Mouse (Mus musculus) hindbrain, postnatal 0 days (tissue): ENCODE data around the gene Frmd8. TPM values are rescaled to one million over a fixed set of nuclear protein-coding genes. Genes with fewer than 3 reads are reported as not detected.

ENCODE experiments used
- ATAC-seq: fragments of 200-750 bp; cut with Nextera tagmentation; 2 replicates; pipeline ENCODE4 v1.8.0; 2017; ENCODE audit warnings: mild to moderate bottlenecking, moderate TSS enrichment, moderate library complexity
- DNase-seq: peaks from one replicate; pipeline ENCODE4 v3.0.0-alpha.2; 2015; ENCODE audit warnings: low spot score
- H3K27ac ChIP-seq: fragments of 300-500 bp; sonication (generic); 2 replicates; pipeline ENCODE4 v1.5.1; 2014; ENCODE audit warnings: mild to moderate bottlenecking
- H3K27me3 ChIP-seq: fragments of 300-500 bp; sonication (generic); 2 replicates; pipeline ENCODE4 v1.6.1; 2014; ENCODE audit warnings: low read length, mixed read lengths; ENCODE audit not compliant: insufficient read depth
- H3K36me3 ChIP-seq: fragments of 300-500 bp; sonication (generic); 2 replicates; pipeline ENCODE4 v1.6.1; 2014; ENCODE audit warnings: low read length, mixed read lengths; ENCODE audit not compliant: insufficient read depth
- H3K4me1 ChIP-seq: fragments of 300-500 bp; sonication (generic); 2 replicates; pipeline ENCODE4 v1.6.1; 2014; ENCODE audit warnings: antibody characterized with exemption, low read length, mixed read lengths; ENCODE audit not compliant: insufficient read depth
- H3K4me2 ChIP-seq: fragments of 300-500 bp; sonication (generic); 2 replicates; pipeline ENCODE4 v1.6.1; 2014; ENCODE audit warnings: low read depth, mild to moderate bottlenecking, low read length, moderate library complexity, mixed read lengths
- H3K4me3 ChIP-seq: fragments of 300-500 bp; sonication (generic); 2 replicates; pipeline ENCODE4 v1.5.1; 2014; ENCODE audit warnings: low read length
- H3K9ac ChIP-seq: fragments of 300-500 bp; sonication (generic); replicated peaks from 2 replicates; pipeline ENCODE4 v1.6.1; 2014; ENCODE audit warnings: mild to moderate bottlenecking, low read length, moderate library complexity, mixed read lengths
- H3K9me3 ChIP-seq: fragments of 300-500 bp; sonication (generic); 2 replicates; pipeline ENCODE4 v1.6.1; 2016; ENCODE audit warnings: low read length, mixed read lengths
- CTCF ChIP-seq: IDR thresholded peaks from 2 replicates; pipeline ENCODE4 v1.5.1; 2016; ENCODE audit warnings: antibody characterized with exemption, control low read depth, low read depth
- WGBS: fragments of 180-500 bp; shearing (Covaris S2); extraction: QIAGEN DNeasy Blood & Tissue Kit; methylation state at CpG from one replicate; pipeline ENCODE4 v1.1.7; 2014; 5-methylcytosine and 5-hydroxymethylcytosine counted together
- polyA plus RNA-seq: library from polyadenylated mRNA; unstranded; fragments of >200 nt; fragmentation: Nextera tagmentation; extraction: Ambion mirVana; gene quantifications from 2 replicates; pipeline ENCODE4 v1.2.1, GENCODE M21; 2015
- total RNA-seq: library from RNA; depleted of rRNA; stranded (reverse); fragments of >200 nt; gene quantifications from 2 replicates; pipeline ENCODE4 v1.2.3, GENCODE M21; 2014

Frmd8 gene
- total and polyA plus RNA-seq, 2 experiments from 2014 or later, result 12.5 to 19.8 TPM

GRCm38 (mm10) chr19:5847306-5847796 lies 27.7 kb downstream of the Frmd8 start:
- Histone ChIP-seq H3K9me3 (no peaks in the 10 kb centered on the region), H3K9ac (peak overlapping the region; percentile 40; the same call in 1 of the 2 replicates), H3K4me3 (no peak overlapping the region), H3K4me2 (peak overlapping the region; percentile 60), H3K36me3 (peaks cover 9% of the 10 kb centered on the region; the same call in 1 of the 2 replicates), H3K27ac (peak overlapping the region; percentile 95), H3K27me3 (no peaks in the 10 kb centered on the region), H3K4me1 (peaks cover 35% of the 10 kb centered on the region)
- ATAC-seq (no peak), DNase-seq (no peak)
- no peak for TF ChIP-seq CTCF
- WGBS, result 30% methylated on average over 4 of the region's 4 CpGs

GRCm38 (mm10) chr19:5846557-5847305 lies 28.3 kb downstream of the Frmd8 start:
- Histone ChIP-seq H3K4me3 (peak overlapping the region; percentile 21), H3K27me3 (no peaks in the 10 kb centered on the region), H3K9ac (peak overlapping the region; percentile 40), H3K36me3 (peaks cover 3% of the 10 kb centered on the region; the same call in 1 of the 2 replicates), H3K4me2 (peak overlapping the region; percentile 60), H3K9me3 (no peaks in the 10 kb centered on the region), H3K27ac (peak overlapping the region; percentile 95), H3K4me1 (peaks cover 38% of the 10 kb centered on the region)
- ATAC-seq (peak; percentile 92), DNase-seq (peak; percentile 93)
- no peak for TF ChIP-seq CTCF
- WGBS, result 0% methylated on average over 16 of the region's 16 CpGs

- DNase-seq, result no peak
Observed at GRCm38 (mm10) chr19:5846154-5846553, 28.9 kb downstream of the Frmd8 start.

GRCm38 (mm10) chr19:5845319-5846135 lies 29.5 kb downstream of the Frmd8 start:
- peak; percentile 75 for ATAC-seq
- H3K4me1 ChIP-seq, result peaks cover 38% of the 10 kb centered on the region

More at GRCm38 (mm10) chr19:5846154-5846553, 28.9 kb downstream of the Frmd8 start:
- H3K4me2 ChIP-seq, result peak overlapping the region; percentile 60
- 0% methylated on average over 7 of the region's 7 CpGs for WGBS
- peak; percentile 48 for TF ChIP-seq CTCF
- H3K4me3 ChIP-seq, result peak overlapping the region; percentile 21
- peak overlapping the region; percentile 40 for H3K9ac ChIP-seq
- no peaks in the 10 kb centered on the region for H3K27me3 ChIP-seq
- no peaks in the 10 kb centered on the region for H3K36me3 ChIP-seq
- H3K27ac ChIP-seq, result peak overlapping the region; percentile 95
- ATAC-seq, result peak; percentile 62
- H3K9me3 ChIP-seq, result no peaks in the 10 kb centered on the region
- peaks cover 38% of the 10 kb centered on the region for H3K4me1 ChIP-seq

GRCm38 (mm10) chr19:5844831-5845318 lies 30.2 kb downstream of the Frmd8 start:
- no peak for TF ChIP-seq CTCF
- no peaks in the 10 kb centered on the region for H3K9me3 ChIP-seq
- H3K4me2 ChIP-seq, result peak overlapping the region; percentile 60
- WGBS, result 79% methylated on average over 12 of the region's 12 CpGs
- no peaks in the 10 kb centered on the region for H3K27me3 ChIP-seq
- DNase-seq, result no peak
- H3K27ac ChIP-seq, result peak overlapping the region; percentile 95
- ATAC-seq, result no peak
- peaks cover 37% of the 10 kb centered on the region for H3K4me1 ChIP-seq
- H3K4me3 ChIP-seq, result peak overlapping the region; percentile 33
- peak overlapping the region; percentile 40 for H3K9ac ChIP-seq
- no peaks in the 10 kb centered on the region for H3K36me3 ChIP-seq

More at GRCm38 (mm10) chr19:5845319-5846135, 29.5 kb downstream of the Frmd8 start:
- Histone ChIP-seq H3K9me3 (no peaks in the 10 kb centered on the region), H3K36me3 (no peaks in the 10 kb centered on the region), H3K27ac (peak overlapping the region; percentile 95), H3K9ac (peak overlapping the region; percentile 40), H3K4me2 (peak overlapping the region; percentile 60), H3K27me3 (no peaks in the 10 kb centered on the region), H3K4me3 (peak overlapping the region; percentile 33)
- peak; percentile 57 for TF ChIP-seq CTCF
- peak; percentile 97 for DNase-seq
- WGBS, result 6% methylated on average over 45 of the region's 45 CpGs
